Mouse (Mus musculus) heart, postnatal 0 days (tissue): ENCODE data around the gene Lima1.

Source experiments
- CTCF ChIP-seq: IDR thresholded peaks from 2 replicates; pipeline ENCODE4 v1.5.1; 2016; ENCODE audit warnings: antibody characterized with exemption, control low read depth, low read depth
- EP300 ChIP-seq: IDR thresholded peaks from 2 replicates; pipeline ENCODE4 v1.6.1; 2016; ENCODE audit warnings: antibody characterized with exemption, low read depth

DNA sequence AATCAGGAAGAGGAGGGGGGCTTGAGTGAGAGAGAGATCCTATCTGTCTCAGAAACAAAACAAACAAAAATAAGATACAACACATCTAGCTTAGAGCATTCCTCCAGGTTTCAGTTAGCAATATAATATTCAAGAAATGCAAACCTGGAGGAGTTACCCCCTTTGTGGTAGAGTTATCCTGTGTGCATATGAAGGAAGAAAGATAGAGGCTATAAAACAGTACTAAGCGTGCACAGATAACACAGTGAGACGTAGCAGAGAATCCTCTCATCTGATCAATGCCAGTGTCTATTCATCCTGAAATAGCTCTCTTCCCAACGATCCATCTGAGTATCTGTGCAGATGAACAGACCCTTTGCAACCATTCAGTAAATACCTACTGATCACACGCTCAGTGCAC is 107.8 kb downstream of the Lima1 start:
- TF ChIP-seq CTCF, result no peak
- TF ChIP-seq EP300, result no peak
